Comparison of ENCODE assay signal across 7 mouse cellular contexts in genomic region chr10:80157141-80157929, GRCm38 (mm10). TPM values are rescaled to one million over a fixed set of nuclear protein-coding genes. Genes with fewer than 3 reads are reported as not detected.
DNase-seq lines count a peak whose midpoint lies in the region; ATAC-seq and TF ChIP-seq lines count a peak whose summit lies in the region.

No protein-coding gene starts in this region.

- H3K4me1 ChIP-seq in lung, embryonic 14.5 days (ENCODE audit: insufficient read depth): peaks cover 45% of the 10 kb centered on the region
- H3K4me1 ChIP-seq in forebrain, embryonic 11.5 days (replicated peaks; ENCODE audit: control insufficient read depth, insufficient read depth, low read length): peaks cover 78% of the 10 kb centered on the region
- peaks cover 93% of the 10 kb centered on the region for H3K4me1 ChIP-seq in intestine, embryonic 15.5 days (replicated peaks)
- peaks cover 44% of the 10 kb centered on the region for H3K4me1 ChIP-seq in neural tube, embryonic 14.5 days (ENCODE audit: control insufficient read depth, insufficient read depth, low read length)

- H3K4me3 ChIP-seq in lung, embryonic 14.5 days (ENCODE audit: low read depth, low read length): peak overlapping the region; percentile 9; the same call in 1 of the 2 replicates
- 0 out of 2 replicates have a peak overlapping the region, but pooled peaks have one; percentile 6 for H3K4me3 ChIP-seq in forebrain, embryonic 11.5 days (ENCODE audit: low read depth, low read length)
- no peak overlapping the region for H3K4me3 ChIP-seq in intestine, embryonic 15.5 days (replicated peaks)
- no peak overlapping the region for H3K4me3 ChIP-seq in neural tube, embryonic 14.5 days (ENCODE audit: low read depth, low read length)

- no peaks in the 10 kb centered on the region for H3K9me3 ChIP-seq in lung, embryonic 14.5 days (ENCODE audit: low read depth, low read length)
- H3K9me3 ChIP-seq in forebrain, embryonic 11.5 days (ENCODE audit: control insufficient read depth, low read length): no peaks in the 10 kb centered on the region
- no peaks in the 10 kb centered on the region for H3K9me3 ChIP-seq in intestine, embryonic 15.5 days
- no peaks in the 10 kb centered on the region for H3K9me3 ChIP-seq in neural tube, embryonic 14.5 days (ENCODE audit: control insufficient read depth, low read length)

- no peak for DNase-seq in lung, embryonic 14.5 days
- no peak for DNase-seq in lung, postnatal 10 days
- no peak for DNase-seq in forebrain, embryonic 11.5 days (ENCODE audit: low spot score)
- no peak for DNase-seq in testis, postnatal 14 days (ENCODE audit: low spot score)
- no peak for DNase-seq in gastrocnemius, postnatal 25 days

- H3K9ac ChIP-seq in lung, embryonic 14.5 days: no peak overlapping the region
- peak overlapping the region; percentile 0; the same call in 1 of the 2 replicates for H3K9ac ChIP-seq in forebrain, embryonic 11.5 days (ENCODE audit: low read length)
- H3K9ac ChIP-seq in intestine, embryonic 15.5 days: no peak overlapping the region
- H3K9ac ChIP-seq in neural tube, embryonic 14.5 days (replicated peaks; ENCODE audit: low read depth, low read length): no peak overlapping the region

- TF ChIP-seq CTCF in lung, embryonic 14.5 days (IDR thresholded peaks at IDR 0.05; ENCODE audit: low read depth): no peak

- H3K4me2 ChIP-seq in lung, embryonic 14.5 days: peak overlapping the region; percentile 18; the same call in 1 of the 2 replicates
- no peak overlapping the region for H3K4me2 ChIP-seq in forebrain, embryonic 11.5 days (ENCODE audit: low read depth, low read length, severe bottlenecking)
- no peak overlapping the region for H3K4me2 ChIP-seq in intestine, embryonic 15.5 days (replicated peaks)
- H3K4me2 ChIP-seq in neural tube, embryonic 14.5 days (ENCODE audit: low read depth, low read length): peak overlapping the region; percentile 11; the same call in 1 of the 2 replicates

- H3K27ac ChIP-seq in lung, embryonic 14.5 days (ENCODE audit: low read depth): peak overlapping the region; percentile 74; the same call in 1 of the 2 replicates
- peak overlapping the region; percentile 39 for H3K27ac ChIP-seq in forebrain, embryonic 11.5 days (ENCODE audit: low read depth, low read length)
- H3K27ac ChIP-seq in intestine, embryonic 15.5 days: peak overlapping the region; percentile 72
- H3K27ac ChIP-seq in neural tube, embryonic 14.5 days (ENCODE audit: low read depth, low read length): peak overlapping the region; percentile 73

- WGBS in lung, embryonic 14.5 days: 53% methylated on average over 15 of the region's 15 CpGs
- WGBS in forebrain, embryonic 11.5 days: 65% methylated on average over 15 of the region's 15 CpGs
- WGBS in intestine, embryonic 15.5 days: 62% methylated on average over 15 of the region's 15 CpGs
- WGBS in neural tube, embryonic 14.5 days: 54% methylated on average over 15 of the region's 15 CpGs

- H3K27me3 ChIP-seq in lung, embryonic 14.5 days (ENCODE audit: insufficient read depth, low read length): no peaks in the 10 kb centered on the region
- no peaks in the 10 kb centered on the region for H3K27me3 ChIP-seq in forebrain, embryonic 11.5 days (ENCODE audit: control insufficient read depth, insufficient read depth, low read length)
- no peaks in the 10 kb centered on the region for H3K27me3 ChIP-seq in intestine, embryonic 15.5 days (replicated peaks)
- no peaks in the 10 kb centered on the region for H3K27me3 ChIP-seq in neural tube, embryonic 14.5 days (ENCODE audit: control insufficient read depth, insufficient read depth, low read length)

- H3K36me3 ChIP-seq in lung, embryonic 14.5 days (ENCODE audit: insufficient read depth): peaks cover 61% of the 10 kb centered on the region
- peaks cover 46% of the 10 kb centered on the region for H3K36me3 ChIP-seq in forebrain, embryonic 11.5 days (ENCODE audit: control insufficient read depth, insufficient read depth, low read length)
- peaks cover 46% of the 10 kb centered on the region for H3K36me3 ChIP-seq in intestine, embryonic 15.5 days
- peaks cover 53% of the 10 kb centered on the region for H3K36me3 ChIP-seq in neural tube, embryonic 14.5 days (ENCODE audit: control insufficient read depth, insufficient read depth, low read length)

- no peak for ATAC-seq in lung, embryonic 14.5 days (ENCODE audit: insufficient read depth)
- no peak for ATAC-seq in forebrain, embryonic 11.5 days (replicated peaks; ENCODE audit: low FRiP score)
- ATAC-seq in intestine, embryonic 15.5 days: no peak
- ATAC-seq in neural tube, embryonic 14.5 days (ENCODE audit: low read depth): no peak

RNA-seq across cellular contexts. Expression of gene Cirbp, which starts 8.4 kb away (rescaled TPM):
- polyA plus RNA-seq in lung, embryonic 14.5 days (2014; fragmentation: Nextera tagmentation; extraction: Ambion mirVana): 71.8 and 71.9 TPM in 2 replicates
- polyA plus RNA-seq in forebrain, embryonic 11.5 days (2014; fragmentation: Nextera tagmentation; extraction: Ambion mirVana): 82.0 and 83.4 TPM in 2 replicates
- 69.4 and 83.9 TPM in 2 replicates for polyA plus RNA-seq in intestine, embryonic 15.5 days (2015; fragmentation: Nextera tagmentation; extraction: Ambion mirVana)
- 249 and 286 TPM in 2 replicates for polyA plus RNA-seq in neural tube, embryonic 14.5 days (2014; fragmentation: Nextera tagmentation; extraction: Ambion mirVana)
- total RNA-seq in gastrocnemius, postnatal 25 days (2021): 10 to 100 TPM; 17.3 to 21.4 TPM

RNA-seq across cellular contexts. Expression of gene Midn, which starts 9.3 kb away (rescaled TPM):
- polyA plus RNA-seq in lung, embryonic 14.5 days (2014; fragmentation: Nextera tagmentation; extraction: Ambion mirVana): 32.6 and 34.2 TPM in 2 replicates
- polyA plus RNA-seq in forebrain, embryonic 11.5 days (2014; fragmentation: Nextera tagmentation; extraction: Ambion mirVana): 58.3 and 66.4 TPM in 2 replicates
- polyA plus RNA-seq in intestine, embryonic 15.5 days (2015; fragmentation: Nextera tagmentation; extraction: Ambion mirVana): 14.1 and 16.1 TPM in 2 replicates
- 38.8 and 39.8 TPM in 2 replicates for polyA plus RNA-seq in neural tube, embryonic 14.5 days (2014; fragmentation: Nextera tagmentation; extraction: Ambion mirVana)
- 10 to 100 TPM; 33.7 to 34.8 TPM for total RNA-seq in gastrocnemius, postnatal 25 days (2021)

RNA-seq across cellular contexts. Expression of gene 1600002K03Rik, which starts 15.4 kb away (rescaled TPM):
- 8.3 and 9.7 TPM in 2 replicates for polyA plus RNA-seq in lung, embryonic 14.5 days (2014; fragmentation: Nextera tagmentation; extraction: Ambion mirVana)
- polyA plus RNA-seq in forebrain, embryonic 11.5 days (2014; fragmentation: Nextera tagmentation; extraction: Ambion mirVana): 6.4 and 8.3 TPM in 2 replicates
- polyA plus RNA-seq in intestine, embryonic 15.5 days (2015; fragmentation: Nextera tagmentation; extraction: Ambion mirVana): 22.9 and 25.1 TPM in 2 replicates
- 6.4 and 7.8 TPM in 2 replicates for polyA plus RNA-seq in neural tube, embryonic 14.5 days (2014; fragmentation: Nextera tagmentation; extraction: Ambion mirVana)
- 1 to 10 TPM; 5.1 to 5.9 TPM for total RNA-seq in gastrocnemius, postnatal 25 days (2021)

RNA-seq across cellular contexts. Expression of gene Cbarp, which starts 16.7 kb away (rescaled TPM):
- polyA plus RNA-seq in lung, embryonic 14.5 days (2014; fragmentation: Nextera tagmentation; extraction: Ambion mirVana): 3.8 and 5.5 TPM in 2 replicates
- polyA plus RNA-seq in forebrain, embryonic 11.5 days (2014; fragmentation: Nextera tagmentation; extraction: Ambion mirVana): 10.4 and 15.0 TPM in 2 replicates
- polyA plus RNA-seq in intestine, embryonic 15.5 days (2015; fragmentation: Nextera tagmentation; extraction: Ambion mirVana): 4.8 and 5.1 TPM in 2 replicates
- polyA plus RNA-seq in neural tube, embryonic 14.5 days (2014; fragmentation: Nextera tagmentation; extraction: Ambion mirVana): 82.2 and 101 TPM in 2 replicates
- total RNA-seq in gastrocnemius, postnatal 25 days (2021): 1 to 10 TPM; 1.2 to 1.6 TPM

RNA-seq across cellular contexts. Expression of gene Atp5d, which starts 18.9 kb away (rescaled TPM):
- 493 and 529 TPM in 2 replicates for polyA plus RNA-seq in lung, embryonic 14.5 days (2014; fragmentation: Nextera tagmentation; extraction: Ambion mirVana)
- 401 and 414 TPM in 2 replicates for polyA plus RNA-seq in forebrain, embryonic 11.5 days (2014; fragmentation: Nextera tagmentation; extraction: Ambion mirVana)
- 701 and 737 TPM in 2 replicates for polyA plus RNA-seq in intestine, embryonic 15.5 days (2015; fragmentation: Nextera tagmentation; extraction: Ambion mirVana)
- polyA plus RNA-seq in neural tube, embryonic 14.5 days (2014; fragmentation: Nextera tagmentation; extraction: Ambion mirVana): 472 and 519 TPM in 2 replicates
- 100 to 1,000 TPM; 634 to 665 TPM for total RNA-seq in gastrocnemius, postnatal 25 days (2021)

Comparison
In these comparisons a context has a peak if more than half of its experiments do, and no peak if none do; other contexts are left out.
1. H3K4me2 ChIP-seq: peak in lung, embryonic 14.5 days (single experiment) and neural tube, embryonic 14.5 days (single experiment); none in forebrain, embryonic 11.5 days (single experiment) and intestine, embryonic 15.5 days (single experiment).
2. H3K4me3 ChIP-seq: peak in lung, embryonic 14.5 days (single experiment) and forebrain, embryonic 11.5 days (single experiment); none in intestine, embryonic 15.5 days (single experiment) and neural tube, embryonic 14.5 days (single experiment).
3. Peak in every context shown above with its lines, with median percentiles within 50 percentile points of each other: H3K27ac ChIP-seq.